Mouse (Mus musculus): ENCODE results near the gene Prps1.
"Not testable (repeated sequence)": the region's sequence is repeated elsewhere in the genome, so short reads cannot be mapped to it uniquely, and the experiment has no call there.

Gene Prps1

GRCm38 (mm10) chrX:140456279-140456731, at the start of gene Prps1:
Gene Prps1, plus strand, starts transcription at chrX:140456613.
- peak; percentile 91 for DNase-seq (ENCODE audit: low read depth, low spot score)

GRCm38 (mm10) chrX:140407593-140407992, 48.8 kb upstream of the Prps1 start:
- DNase-seq (ENCODE audit: low read depth, low spot score): no peak

GRCm38 (mm10) chrX:140418467-140418866, 37.9 kb upstream of the Prps1 start:
- no peak for DNase-seq (ENCODE audit: low read depth, low spot score)

GRCm38 (mm10) chrX:140427124-140427523, 29.3 kb upstream of the Prps1 start:
- DNase-seq (ENCODE audit: low read depth, low spot score): no peak

- no peak for DNase-seq (ENCODE audit: low read depth, low spot score)
Measured at GRCm38 (mm10) chrX:140428252-140428651, 28.2 kb upstream of the Prps1 start.

GRCm38 (mm10) chrX:140429985-140430384, 26.4 kb upstream of the Prps1 start:
- DNase-seq (ENCODE audit: low read depth, low spot score): no peak

- DNase-seq (ENCODE audit: low read depth, low spot score): no peak
Measured at GRCm38 (mm10) chrX:140430506-140430905, 25.9 kb upstream of the Prps1 start.

GRCm38 (mm10) chrX:140431981-140432380, 24.4 kb upstream of the Prps1 start:
- no peak for DNase-seq (ENCODE audit: low read depth, low spot score)

- DNase-seq (ENCODE audit: low read depth, low spot score): no peak
Measured at GRCm38 (mm10) chrX:140432786-140433185, 23.6 kb upstream of the Prps1 start.

GRCm38 (mm10) chrX:140437906-140438305, 18.5 kb upstream of the Prps1 start:
- DNase-seq (ENCODE audit: low read depth, low spot score): no peak

GRCm38 (mm10) chrX:140445551-140445950, 10.9 kb upstream of the Prps1 start:
- DNase-seq (ENCODE audit: low read depth, low spot score): no peak

GRCm38 (mm10) chrX:140450071-140450470, 6.3 kb upstream of the Prps1 start:
- DNase-seq (ENCODE audit: low read depth, low spot score): no peak

GRCm38 (mm10) chrX:140456751-140457491, 508 bp downstream of the Prps1 start:
- peak; percentile 16 for DNase-seq (ENCODE audit: low read depth, low spot score)

GRCm38 (mm10) chrX:140457502-140457901, 1.1 kb downstream of the Prps1 start:
- DNase-seq (ENCODE audit: low read depth, low spot score): peak; percentile 4

GRCm38 (mm10) chrX:140478231-140478630, 21.8 kb downstream of the Prps1 start:
- DNase-seq (ENCODE audit: low read depth, low spot score): no peak

GRCm38 (mm10) chrX:140479171-140479570, 22.8 kb downstream of the Prps1 start:
- DNase-seq (ENCODE audit: low read depth, low spot score): peak; percentile 40

GRCm38 (mm10) chrX:140489174-140489573, 32.8 kb downstream of the Prps1 start:
- DNase-seq (ENCODE audit: low read depth, low spot score): no peak

- no peak for DNase-seq (ENCODE audit: low read depth, low spot score)
Measured at GRCm38 (mm10) chrX:140490203-140490602, 33.8 kb downstream of the Prps1 start.

- DNase-seq (ENCODE audit: low read depth, low spot score): peak; percentile 43
Measured at GRCm38 (mm10) chrX:140491884-140492571, 35.6 kb downstream of the Prps1 start.

- DNase-seq (ENCODE audit: low read depth, low spot score): no peak
Measured at GRCm38 (mm10) chrX:140493527-140494029, 37.2 kb downstream of the Prps1 start.

GRCm38 (mm10) chrX:140494170-140494569, 37.8 kb downstream of the Prps1 start:
- no peak for DNase-seq (ENCODE audit: low read depth, low spot score)

- not testable (repeated sequence) for DNase-seq (ENCODE audit: low read depth, low spot score)
Measured at GRCm38 (mm10) chrX:140498431-140498830, 42.0 kb downstream of the Prps1 start.

GRCm38 (mm10) chrX:140500306-140500705, 43.9 kb downstream of the Prps1 start:
- no peak for DNase-seq (ENCODE audit: low read depth, low spot score)
